Mouse (Mus musculus): ENCODE results near the gene Gm37419. TPM values are rescaled to one million over a fixed set of nuclear protein-coding genes. Genes with fewer than 3 reads are reported as not detected.

The Gm37419 gene
- total RNA-seq, 2 experiments from 2014 or later, result not detected

- DNase-seq (ENCODE audit: low spot score), result peak; percentile 56
- intact Hi-C loops (cut with DNase I), result loop anchor here (5.0 kb wide), 4 partner anchors 191 to 356 kb away; no protein-coding TSS in a partner anchor
These were observed 2.9 kb downstream of the Gm37419 start for GRCm38 (mm10) chr16:23991170-23991569.

DNA sequence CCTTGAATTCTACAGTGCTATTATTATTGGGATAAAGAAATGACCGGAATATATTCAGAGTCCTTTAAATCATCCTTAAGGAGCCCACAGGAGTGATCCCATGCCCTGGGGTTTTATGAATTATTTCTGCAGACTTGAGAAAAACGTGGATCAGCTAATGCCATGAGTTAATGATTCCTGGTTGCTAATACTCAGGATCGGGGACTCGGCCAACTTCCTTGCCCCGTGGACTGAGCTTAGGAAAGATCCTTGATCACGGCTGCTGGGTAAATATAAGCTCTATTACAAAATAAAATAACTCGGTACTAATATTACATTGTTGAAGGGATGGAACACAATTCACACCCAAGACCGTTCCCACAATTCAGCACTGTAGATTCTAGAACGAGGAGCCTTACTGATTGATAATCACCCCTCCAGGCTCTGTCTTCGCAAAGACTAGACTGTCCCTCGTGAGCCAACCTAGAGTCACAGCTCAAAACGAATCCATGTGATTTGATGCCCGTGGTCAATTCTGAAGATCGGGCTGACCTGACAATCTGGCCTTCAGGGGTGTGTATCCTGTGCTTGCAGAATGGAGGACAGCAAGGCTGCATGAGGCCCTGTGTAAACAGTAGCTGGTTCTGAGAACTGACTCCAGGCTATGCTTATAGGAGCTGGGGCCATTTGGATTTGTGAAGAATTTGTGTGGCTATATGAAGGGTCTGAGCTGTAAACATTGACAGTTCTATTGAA, 3.7 kb downstream of the Gm37419 start:
- intact Hi-C loops (cut with DNase I), result loop anchor here (5.0 kb wide), 4 partner anchors 190 to 355 kb away; no protein-coding TSS in a partner anchor
- no peak for DNase-seq (ENCODE audit: low spot score)

DNA sequence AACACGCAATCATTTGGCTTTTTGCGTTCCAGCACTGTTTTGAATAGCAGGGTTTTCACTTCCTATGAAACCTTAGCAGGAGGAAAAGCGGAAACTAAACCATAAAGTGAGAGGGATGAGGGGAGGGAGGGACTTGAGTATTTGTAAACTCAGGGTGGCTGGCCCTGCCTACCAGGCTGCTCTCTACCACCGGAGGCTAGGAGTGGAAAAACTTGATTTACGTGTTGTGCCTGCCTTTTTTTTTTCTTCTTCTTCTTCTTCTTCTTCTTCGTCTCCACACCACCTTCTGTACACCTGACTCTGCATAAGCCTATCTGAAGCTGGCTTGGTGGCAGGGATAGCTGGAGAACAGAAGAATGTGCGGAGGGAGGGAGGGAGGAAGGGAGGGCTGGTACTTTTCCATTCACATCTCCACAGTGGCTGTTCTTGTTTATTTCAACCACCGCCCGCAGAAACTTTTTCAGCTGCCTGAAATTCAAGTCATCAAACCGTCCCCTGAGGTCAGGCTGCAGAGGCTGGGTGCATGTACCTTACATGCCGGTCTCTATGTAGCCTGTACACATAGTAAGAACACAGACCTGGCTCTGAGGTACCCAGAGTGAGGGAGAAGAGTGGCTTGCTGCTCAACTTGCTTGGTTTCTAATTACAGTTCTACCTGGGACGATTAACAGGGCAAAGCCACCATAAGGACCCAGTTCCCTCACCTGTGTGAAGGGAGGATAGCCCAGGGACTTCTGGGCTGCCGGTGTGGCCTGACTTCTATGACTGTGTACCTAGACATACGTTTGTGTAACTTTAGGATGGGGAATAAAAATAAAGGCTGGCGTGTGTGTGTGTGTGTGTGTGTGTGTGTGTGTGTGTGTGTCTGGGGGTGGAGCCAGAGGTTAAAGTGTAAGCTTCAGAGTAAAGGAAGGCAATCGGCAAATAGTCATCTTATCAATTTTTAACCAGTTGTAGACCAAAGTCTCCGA, 5.4 kb downstream of the Gm37419 start:
- intact Hi-C loops (cut with DNase I), result loop anchor here (5.0 kb wide), 4 partner anchors 189 to 354 kb away; no protein-coding TSS in a partner anchor
- no peak for DNase-seq (ENCODE audit: low spot score)

DNA sequence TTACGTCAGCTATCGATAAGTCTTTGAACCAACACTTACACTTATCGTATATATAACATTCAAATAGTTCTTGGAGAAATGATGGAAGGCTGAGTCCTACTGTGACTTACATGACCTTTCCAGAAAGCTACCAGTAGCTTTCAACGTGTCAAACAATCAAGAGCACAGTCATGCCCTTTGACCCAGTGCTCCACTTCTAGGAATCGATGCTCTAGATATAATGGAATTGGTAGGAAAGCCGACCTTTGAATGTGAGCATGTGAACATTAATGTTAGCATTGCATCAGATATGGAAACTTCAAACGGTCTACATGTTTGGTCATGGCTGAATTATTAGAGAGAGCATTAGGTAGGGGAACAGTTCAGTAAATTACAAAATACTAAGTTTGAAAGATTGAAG, 8.1 kb downstream of the Gm37419 start:
- intact Hi-C loops (cut with DNase I), result no loop called here
- DNase-seq (ENCODE audit: low spot score), result no peak

DNA sequence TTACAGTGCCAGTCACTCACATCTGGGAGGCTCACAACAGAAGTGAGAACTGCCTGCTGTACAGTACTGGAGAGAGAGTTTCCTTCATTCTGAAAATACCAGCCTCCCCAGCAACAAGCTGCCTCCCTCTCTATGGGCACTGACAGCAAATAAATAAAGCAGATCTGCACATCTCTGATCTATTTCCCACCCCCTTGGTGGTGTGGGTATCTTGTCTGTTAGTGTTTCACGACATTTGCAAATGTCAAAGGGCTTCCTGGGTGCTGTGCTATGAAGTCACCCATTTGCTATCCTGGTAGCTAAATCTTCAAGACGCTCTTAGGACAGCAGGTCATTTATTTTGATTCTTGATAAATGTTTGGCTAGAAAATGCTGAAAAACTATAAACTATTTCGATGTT, 8.9 kb downstream of the Gm37419 start:
- intact Hi-C loops (cut with DNase I), result no loop called here

DNA sequence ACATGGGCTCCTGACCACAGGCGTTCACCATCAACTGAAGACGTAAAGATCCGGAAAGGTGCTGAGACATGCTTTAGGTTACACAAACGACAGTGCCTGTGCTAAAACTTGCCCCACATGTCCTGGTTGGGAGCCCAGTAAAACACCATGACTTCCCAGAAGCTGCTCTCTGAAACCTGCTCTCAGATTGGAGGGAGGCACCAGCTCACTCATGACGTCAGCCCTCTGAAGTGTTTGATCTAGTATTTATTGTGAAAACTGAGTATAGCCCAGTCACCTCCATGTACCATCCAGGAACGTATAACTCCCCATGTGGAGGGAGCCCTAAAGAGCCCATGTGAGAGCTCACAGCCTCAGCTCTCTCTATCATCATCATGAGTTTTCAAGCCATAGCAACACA, 9.6 kb downstream of the Gm37419 start:
- no peak for DNase-seq (ENCODE audit: low spot score)
- intact Hi-C loops (cut with DNase I), result no loop called here

More for the DNA sequence above, 8.9 kb downstream of the Gm37419 start:
- DNase-seq (ENCODE audit: low spot score), result no peak

DNA sequence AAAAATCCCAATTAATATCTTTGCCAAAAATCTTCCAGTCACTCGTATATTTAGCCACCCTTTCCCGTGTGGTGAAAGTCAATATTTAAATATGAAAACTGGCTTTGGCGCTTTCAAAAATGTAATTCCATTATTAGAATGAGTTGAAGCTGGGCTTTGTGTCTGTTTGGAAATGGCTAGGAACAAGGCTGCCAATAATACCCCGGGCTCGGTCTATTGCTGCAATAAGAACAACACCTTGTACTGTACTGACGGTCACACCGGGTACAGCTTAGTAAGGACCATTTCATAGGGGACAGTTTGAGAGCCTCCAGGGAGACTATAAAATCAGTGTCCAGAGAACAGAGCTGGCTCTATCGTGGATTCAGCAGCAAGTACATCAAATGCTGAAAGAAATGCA, 17.6 kb downstream of the Gm37419 start:
- intact Hi-C loops (cut with DNase I), result no loop called here
- DNase-seq (ENCODE audit: low spot score), result no peak

DNA sequence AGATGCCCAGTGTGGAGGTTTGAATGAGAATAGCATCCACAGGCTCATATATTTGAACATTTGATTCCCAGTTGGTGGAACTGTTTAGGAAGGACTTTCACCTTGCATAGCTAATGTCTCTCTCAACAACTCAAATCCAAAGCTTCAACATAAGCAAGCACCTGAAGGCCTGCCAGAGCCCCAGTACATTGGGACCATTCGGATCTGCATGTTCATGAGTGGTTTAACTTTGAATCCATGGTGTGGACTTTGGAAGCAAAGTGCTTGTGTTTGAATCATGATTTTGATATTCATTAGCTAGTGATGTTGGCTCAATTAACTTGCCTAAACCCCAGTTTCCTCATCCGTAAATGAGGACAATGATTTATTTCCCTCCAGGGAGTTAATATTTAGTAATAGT, 21.6 kb downstream of the Gm37419 start:
- intact Hi-C loops (cut with DNase I), result no loop called here
- no peak for DNase-seq (ENCODE audit: low spot score)

GRCm38 (mm10) chr16:24011306-24011705, 23.0 kb downstream of the Gm37419 start:
- intact Hi-C loops (cut with DNase I), result no loop called here
- DNase-seq (ENCODE audit: low spot score), result no peak

GRCm38 (mm10) chr16:24012066-24012465, 23.8 kb downstream of the Gm37419 start:
- DNase-seq (ENCODE audit: low spot score), result no peak
- intact Hi-C loops (cut with DNase I), result no loop called here

DNA sequence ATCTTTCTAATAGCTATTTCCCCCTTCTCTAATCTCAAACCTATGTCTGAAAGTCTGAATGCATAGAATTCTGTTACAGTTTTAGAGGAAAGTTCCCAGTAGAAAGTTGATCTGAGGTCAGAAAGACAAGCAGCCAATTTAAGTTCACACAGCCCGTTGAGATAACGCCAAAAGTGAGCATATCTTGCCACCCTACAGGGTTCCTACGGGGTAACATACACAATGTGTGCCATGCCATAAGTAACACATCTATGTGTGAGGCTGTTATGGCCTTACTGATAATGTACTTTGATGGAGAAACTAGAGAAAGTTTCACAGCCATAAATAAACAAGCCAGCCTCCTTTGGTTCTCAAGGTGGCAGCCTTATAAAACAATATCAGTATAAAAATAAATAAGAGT, 26.1 kb downstream of the Gm37419 start:
- intact Hi-C loops (cut with DNase I), result no loop called here
- no peak for DNase-seq (ENCODE audit: low spot score)

- DNase-seq (ENCODE audit: low spot score), result no peak
- intact Hi-C loops (cut with DNase I), result no loop called here
These were observed 28.0 kb downstream of the Gm37419 start for GRCm38 (mm10) chr16:24016273-24016672.

- intact Hi-C loops (cut with DNase I), result no loop called here
- DNase-seq (ENCODE audit: low spot score), result no peak
These were observed 28.5 kb downstream of the Gm37419 start for GRCm38 (mm10) chr16:24016742-24017141.

- intact Hi-C loops (cut with DNase I), result no loop called here
- DNase-seq (ENCODE audit: low spot score), result no peak
These were observed 33.4 kb downstream of the Gm37419 start for GRCm38 (mm10) chr16:24021722-24022121.

GRCm38 (mm10) chr16:24022605-24023004, 34.3 kb downstream of the Gm37419 start:
- DNase-seq (ENCODE audit: low spot score), result no peak
- intact Hi-C loops (cut with DNase I), result no loop called here

DNA sequence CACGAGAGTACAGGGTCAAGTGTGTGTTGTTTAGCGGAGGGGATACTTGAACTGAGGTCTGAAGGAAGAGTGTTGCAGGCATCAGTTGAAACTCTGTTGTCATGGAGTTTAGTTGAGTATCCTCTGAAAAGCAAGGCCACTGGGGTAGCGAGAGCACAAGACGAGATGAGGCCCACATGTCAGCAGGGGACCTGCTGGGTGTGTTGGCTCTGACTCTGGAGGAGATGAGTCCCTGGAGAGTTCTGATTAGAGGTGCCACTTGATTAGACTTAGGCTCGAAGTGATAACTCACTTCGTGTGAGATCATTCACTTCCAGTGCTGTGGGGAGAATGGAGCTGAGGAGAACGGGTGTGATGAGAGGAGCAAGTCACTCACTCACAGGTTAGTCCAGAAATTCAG, 37.2 kb downstream of the Gm37419 start:
- DNase-seq (ENCODE audit: low spot score), result no peak
- intact Hi-C loops (cut with DNase I), result no loop called here

DNA sequence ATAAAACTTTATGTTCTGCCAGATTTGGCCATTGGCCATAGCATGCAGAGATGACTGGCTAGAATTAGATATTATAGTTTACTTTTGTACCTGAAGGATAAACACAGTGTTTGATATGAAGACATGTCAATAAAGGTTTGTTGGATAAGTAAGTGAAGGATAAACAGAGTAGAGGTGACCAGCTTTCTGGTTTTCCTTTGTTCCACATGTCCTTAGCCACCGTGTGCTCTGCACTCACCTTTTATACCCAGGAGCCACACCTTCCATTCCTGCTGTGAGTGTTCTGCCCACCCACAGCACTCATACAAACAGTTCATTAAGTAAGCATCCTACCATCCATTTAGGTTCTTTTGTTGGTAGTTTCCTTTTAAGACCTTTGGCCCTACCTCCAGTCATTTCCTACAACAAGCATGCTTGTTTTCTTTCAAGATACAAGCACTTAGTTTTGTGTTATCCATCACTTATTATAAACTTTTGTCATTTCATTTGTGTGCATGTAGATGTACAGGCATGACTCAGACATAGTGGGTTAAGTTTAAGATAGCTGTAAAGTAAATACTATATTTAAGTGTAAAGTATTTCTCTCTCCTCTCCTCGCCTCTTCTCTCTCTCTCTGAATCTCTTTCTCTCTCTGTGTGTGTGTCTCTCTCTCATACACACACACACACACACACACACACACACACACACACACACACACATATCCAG, 41.8 kb downstream of the Gm37419 start:
- intact Hi-C loops (cut with DNase I), result no loop called here

GRCm38 (mm10) chr16:24033259-24033658, 45.0 kb downstream of the Gm37419 start:
- DNase-seq (ENCODE audit: low spot score), result no peak
- intact Hi-C loops (cut with DNase I), result no loop called here

More for the DNA sequence above, 41.8 kb downstream of the Gm37419 start:
- no peak for DNase-seq (ENCODE audit: low spot score)

GRCm38 (mm10) chr16:24034450-24034849, 46.2 kb downstream of the Gm37419 start:
- no peak for DNase-seq (ENCODE audit: low spot score)
- intact Hi-C loops (cut with DNase I), result no loop called here

- DNase-seq (ENCODE audit: low spot score), result no peak
These were observed 47.5 kb downstream of the Gm37419 start for GRCm38 (mm10) chr16:24035767-24036166.

More at GRCm38 (mm10) chr16:24035767-24036166, 47.5 kb downstream of the Gm37419 start:
- intact Hi-C loops (cut with DNase I), result no loop called here
